Mouse (Mus musculus): ENCODE data around the gene Gm28051. TPM values are rescaled to one million over a fixed set of nuclear protein-coding genes. Genes with fewer than 3 reads are reported as not detected.

Gene Gm28051
- total RNA-seq, 2 experiments from 2014 or later, result not detected

DNA sequence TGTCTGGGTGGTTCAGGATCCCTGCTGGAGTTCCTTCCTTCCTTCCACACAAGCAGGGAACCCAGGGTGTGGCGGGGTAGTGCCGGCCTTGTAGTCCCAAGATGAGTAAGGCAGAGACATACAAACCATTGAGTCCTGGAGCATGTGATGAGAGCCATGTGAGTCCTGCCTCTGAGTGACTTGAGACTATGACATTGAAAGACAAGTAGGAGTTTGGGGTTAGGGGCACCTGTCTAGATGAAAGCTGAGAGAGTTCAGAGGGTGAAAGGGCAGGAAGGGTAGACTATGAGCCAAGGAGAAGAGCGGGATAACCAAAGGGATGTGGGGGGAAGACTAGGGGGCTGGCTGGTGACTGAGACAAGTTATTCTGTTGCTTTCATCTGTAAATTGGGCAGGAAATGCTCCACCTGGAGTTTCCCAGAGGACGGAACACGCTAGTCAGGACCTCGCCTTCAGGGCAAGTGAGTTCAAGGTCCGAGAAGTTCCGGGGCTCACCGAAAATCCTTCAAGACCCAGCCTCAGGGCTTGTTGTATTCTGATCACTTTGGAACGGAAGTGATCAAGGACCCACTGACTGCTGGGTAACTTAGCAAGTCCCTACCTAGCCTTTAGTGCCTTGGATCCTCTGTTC, 50.6 kb downstream of the Gm28051 start:
- no peak for DNase-seq (ENCODE audit: low spot score in 2 of 2)

DNA sequence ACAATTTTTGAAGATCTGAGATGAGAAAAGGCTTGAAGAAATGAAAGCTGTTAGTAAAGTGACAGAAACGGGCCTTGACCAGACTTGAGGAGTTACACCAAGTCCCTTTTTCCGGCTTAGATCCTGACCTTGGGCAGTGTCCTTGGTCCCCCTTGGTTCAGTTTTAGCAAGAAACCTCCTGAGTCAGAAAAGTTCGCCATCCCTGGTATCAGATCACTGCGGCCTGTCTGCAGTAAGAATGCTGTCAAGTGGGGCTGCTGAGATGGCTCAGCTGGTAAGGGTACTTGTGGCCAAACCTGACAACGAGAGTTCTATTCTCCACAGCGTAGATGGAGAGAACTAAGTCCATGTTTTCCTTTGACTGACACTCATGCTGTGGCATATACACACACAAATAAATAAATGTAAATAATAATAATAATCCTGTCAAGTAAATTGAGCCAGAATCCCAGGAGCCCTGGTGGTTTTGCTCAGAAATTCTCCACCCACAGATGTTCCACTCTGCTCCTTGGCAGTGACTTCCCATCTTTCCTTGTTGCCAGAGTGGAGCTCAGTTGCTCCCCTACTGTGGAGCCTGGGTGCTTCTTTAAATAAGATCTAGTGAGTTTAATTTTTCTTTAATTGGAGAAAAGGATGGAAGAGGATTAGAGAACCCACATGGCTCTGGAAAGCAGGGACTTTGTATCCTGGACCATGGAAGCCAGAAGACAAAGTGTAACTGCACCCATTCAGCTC, 51.5 kb downstream of the Gm28051 start:
- DNase-seq (ENCODE audit: low spot score in 2 of 2), result no peak

DNA sequence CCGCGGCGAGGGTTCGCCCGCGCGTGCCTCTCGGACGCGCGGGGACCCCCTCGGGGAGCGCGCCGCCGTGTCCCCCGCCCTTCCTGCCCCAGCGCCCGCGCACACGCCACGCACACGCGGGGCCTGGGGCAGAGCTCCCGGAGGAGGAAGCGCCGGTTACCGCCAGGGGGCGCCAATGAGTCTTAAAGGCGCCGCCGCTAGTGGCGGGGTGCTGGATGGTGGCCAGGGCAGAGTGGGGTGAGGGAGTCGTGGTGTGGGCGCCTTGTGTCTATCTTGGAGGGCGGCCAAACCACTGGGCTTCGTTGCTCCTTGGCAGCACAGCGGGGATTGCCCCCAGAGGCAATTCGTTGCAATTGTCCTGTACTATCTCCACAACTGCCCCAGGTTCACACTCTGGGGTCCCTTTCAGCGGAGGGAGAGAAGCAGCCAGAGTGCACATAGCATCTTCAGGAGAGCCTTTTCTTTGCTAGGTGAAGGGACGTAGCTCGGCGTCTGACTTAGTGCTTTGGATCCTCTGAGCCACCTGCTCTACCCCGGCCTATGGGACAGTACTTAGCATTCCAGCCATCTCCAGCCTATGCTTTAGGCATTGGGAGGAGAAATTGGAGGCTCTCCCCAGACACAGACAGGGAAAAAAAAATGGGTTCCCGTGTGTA, 52.2 kb downstream of the Gm28051 start:
- DNase-seq (ENCODE audit: low spot score in 2 of 2), result peak; percentile 84 to 92

GRCm38 (mm10) chr12:102704457-102705198, 52.9 kb downstream of the Gm28051 start, which contains the start of gene Itpk1:
TSS of gene Itpk1 (minus strand) at chr12:102704930.
- DNase-seq (ENCODE audit: low spot score in 2 of 2), result peak; percentile 50 to 51

GRCm38 (mm10) chr12:102703921-102704408, 53.6 kb downstream of the Gm28051 start:
- DNase-seq (ENCODE audit: low spot score in 2 of 2), result no peak

DNA sequence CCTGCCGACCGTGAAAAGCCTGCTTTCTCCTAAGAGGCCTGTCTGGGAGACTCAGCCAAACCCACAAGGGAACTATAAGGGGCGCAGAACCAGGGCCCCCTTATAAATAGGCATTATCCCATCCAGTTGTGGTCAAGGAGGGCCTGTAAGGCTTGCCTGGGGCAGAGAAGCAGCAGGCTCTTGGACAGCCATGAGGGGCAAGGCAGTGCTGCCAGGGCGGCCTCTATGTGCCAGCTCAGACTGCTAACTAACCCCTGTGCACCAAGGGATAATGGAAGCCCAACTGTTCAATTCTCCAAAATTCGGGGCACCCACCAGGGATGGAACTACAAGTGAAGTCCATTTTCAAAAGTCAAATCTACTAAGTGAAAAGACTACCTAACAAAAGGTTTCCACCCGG, 54.1 kb downstream of the Gm28051 start:
- DNase-seq (ENCODE audit: low spot score in 2 of 2), result peak in 1 of 2 experiments; percentile 47

GRCm38 (mm10) chr12:102703111-102703412, 54.5 kb downstream of the Gm28051 start:
- peak in 1 of 2 experiments; percentile 73 for DNase-seq (ENCODE audit: low spot score in 2 of 2)

DNA sequence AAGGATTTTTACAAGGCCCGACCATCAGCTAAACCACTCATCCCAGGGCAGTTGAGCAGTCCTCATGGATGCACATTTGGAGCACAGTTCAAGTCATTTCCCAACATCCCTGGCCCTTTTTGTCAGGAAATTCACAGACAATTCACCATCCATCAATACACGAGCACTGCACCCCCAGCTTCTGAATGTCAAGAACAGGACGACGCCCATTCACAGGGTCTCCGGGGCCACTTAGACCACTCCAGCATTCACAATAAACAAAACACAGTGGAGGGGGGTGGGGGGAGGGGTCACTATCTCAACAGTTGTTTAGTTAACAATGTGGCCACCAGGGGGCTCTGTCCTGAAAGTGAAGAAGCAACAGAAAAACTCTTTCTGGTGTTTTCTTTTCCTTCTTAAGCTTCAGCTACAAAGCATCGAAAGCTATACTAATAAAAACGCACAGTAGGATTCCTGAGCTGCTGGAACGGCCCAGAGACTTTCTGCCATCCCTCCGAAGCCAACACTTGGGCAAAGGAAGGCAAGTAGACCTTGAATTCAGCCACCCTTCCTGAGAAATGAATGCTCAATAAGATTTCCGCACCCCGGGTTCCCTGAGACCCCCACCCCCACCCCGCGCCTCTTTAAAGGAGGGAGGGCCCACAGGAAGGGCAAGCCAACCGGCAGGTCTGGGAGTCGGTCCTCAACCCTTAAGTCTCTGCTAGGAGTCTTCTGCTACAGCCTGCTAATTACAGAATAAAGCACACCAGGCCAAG, 55.0 kb downstream of the Gm28051 start:
- DNase-seq (ENCODE audit: low spot score in 2 of 2), result peak in 1 of 2 experiments; percentile 88

DNA sequence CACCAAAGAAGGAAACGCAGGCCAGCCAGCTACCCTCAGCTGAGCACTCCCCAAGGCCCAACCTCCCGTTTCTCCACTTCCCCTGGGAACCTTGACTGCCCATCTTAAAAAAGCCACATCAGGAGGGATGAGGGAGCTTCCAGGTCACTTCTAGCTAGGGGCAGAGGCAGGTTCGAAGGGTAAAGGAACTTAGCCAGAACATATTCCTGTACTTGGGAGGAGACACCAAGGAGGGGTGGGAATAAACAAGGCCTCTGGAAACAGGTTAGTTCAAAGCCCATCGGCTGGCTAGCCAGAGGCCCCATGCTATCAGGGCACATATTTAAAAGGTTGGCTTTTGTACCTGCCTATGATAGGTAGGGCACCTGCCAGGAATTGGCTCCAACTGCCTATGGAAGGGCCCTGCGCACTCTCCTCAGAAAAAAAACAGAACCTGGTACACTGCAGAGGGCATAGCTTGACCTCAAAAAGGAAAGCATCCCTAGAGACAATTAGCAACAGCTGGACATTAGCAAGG, 55.8 kb downstream of the Gm28051 start:
- no peak for DNase-seq (ENCODE audit: low spot score in 2 of 2)

GRCm38 (mm10) chr12:102700453-102700852, 57.1 kb downstream of the Gm28051 start:
- peak in 1 of 2 experiments; percentile 50 for DNase-seq (ENCODE audit: low spot score in 2 of 2)

DNA sequence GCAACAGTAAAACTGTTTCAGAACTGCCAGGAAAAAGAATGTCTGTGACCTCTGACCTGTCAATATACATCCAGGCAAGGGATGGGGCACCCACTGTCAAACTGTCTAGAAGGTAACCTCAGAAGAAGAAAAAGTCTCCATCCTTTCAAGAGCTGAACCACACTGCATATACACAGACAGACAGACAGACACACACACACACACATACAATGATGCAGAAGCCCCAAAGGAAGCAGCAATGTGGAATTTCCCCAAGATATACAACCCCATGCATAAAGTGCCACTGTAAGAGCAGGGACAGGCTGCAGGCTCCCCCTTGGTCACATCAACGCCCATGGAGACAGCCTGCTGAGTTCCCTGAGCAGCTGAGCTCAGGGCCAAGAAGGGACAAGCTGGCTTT, 58.4 kb downstream of the Gm28051 start:
- no peak for DNase-seq (ENCODE audit: low spot score in 2 of 2)

DNA sequence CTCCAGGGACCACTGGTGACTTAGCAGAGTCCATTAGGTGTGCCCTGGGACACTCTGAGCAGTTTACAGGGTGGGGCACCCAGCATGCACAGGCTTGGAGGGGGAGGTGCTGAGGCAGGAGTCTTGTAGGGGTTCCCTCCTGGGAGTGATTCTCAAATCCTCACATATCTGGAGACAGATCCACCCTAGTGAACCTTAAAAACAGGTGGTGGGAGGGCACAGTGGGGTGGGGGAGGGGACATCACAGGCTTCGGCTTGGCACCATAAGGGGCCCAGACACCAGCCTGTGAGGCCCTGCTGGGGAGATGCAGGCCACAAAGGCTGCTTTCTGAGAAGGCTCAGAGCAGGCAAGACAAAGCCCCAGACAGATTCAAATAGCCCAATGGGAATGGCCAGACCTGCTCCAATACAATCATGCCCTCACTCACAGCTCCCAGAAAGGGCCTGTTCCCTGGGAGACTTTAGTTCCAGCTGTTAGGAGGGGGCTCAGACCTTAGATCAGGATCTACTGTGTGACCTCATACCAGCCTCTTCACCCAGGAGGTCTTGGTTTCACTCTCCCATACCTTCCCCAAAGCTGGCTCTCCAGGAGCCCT, 59.4 kb downstream of the Gm28051 start:
- no peak for DNase-seq (ENCODE audit: low spot score in 2 of 2)

DNA sequence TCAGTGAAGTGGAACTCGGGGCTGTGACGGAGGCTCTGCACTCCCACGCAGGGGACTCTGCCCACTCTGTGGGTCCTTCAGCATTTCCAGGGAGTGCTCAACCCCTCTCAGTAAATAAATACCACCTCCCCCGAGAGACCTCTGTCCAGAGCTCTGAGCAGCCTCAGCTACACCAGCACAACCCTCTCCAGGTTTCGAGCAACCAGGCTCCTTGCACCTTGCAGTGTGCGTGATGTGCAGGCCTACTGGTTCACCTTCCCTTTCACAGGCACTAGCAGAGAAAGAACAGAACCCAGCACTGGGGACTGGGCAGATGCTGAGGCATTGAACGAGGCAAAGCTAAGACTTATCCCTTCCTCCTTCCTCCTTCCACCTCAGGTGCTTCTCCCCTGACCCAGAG, 60.2 kb downstream of the Gm28051 start:
- DNase-seq (ENCODE audit: low spot score in 2 of 2), result no peak

DNA sequence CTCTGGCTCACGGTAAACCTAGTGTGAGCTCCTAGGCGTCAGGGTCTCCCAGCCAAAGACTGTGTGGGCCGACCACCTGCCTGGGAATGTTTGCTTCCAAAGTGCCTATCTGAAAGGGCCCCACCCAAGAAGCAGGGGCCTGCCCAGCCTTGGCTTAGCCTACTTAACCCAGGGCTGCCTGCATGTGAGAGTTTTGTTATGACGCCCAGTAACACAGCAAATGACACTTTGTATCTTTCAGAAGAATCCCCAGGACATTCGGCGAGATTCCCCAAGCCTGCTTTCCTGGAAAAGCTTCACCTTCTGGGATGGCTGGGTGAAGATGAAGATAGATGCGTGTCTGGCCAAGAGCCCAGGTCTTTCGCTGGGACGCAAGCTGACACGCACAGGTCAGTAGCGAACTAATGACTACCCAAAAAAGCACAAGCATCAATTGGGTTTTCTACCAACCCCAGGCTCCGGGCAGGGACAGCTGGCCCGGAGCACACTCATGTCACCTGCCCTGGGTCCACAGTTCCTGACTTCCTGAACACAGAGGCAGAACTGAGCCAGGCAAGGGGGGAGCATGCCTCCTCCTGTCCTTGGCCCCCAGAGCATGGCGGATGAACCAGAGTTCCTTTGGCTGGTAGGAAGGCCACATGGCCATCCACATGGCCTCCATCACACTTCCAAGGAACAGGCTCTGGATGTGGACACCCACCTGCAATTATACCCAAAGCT, 60.8 kb downstream of the Gm28051 start:
- DNase-seq (ENCODE audit: low spot score in 2 of 2), result no peak

DNA sequence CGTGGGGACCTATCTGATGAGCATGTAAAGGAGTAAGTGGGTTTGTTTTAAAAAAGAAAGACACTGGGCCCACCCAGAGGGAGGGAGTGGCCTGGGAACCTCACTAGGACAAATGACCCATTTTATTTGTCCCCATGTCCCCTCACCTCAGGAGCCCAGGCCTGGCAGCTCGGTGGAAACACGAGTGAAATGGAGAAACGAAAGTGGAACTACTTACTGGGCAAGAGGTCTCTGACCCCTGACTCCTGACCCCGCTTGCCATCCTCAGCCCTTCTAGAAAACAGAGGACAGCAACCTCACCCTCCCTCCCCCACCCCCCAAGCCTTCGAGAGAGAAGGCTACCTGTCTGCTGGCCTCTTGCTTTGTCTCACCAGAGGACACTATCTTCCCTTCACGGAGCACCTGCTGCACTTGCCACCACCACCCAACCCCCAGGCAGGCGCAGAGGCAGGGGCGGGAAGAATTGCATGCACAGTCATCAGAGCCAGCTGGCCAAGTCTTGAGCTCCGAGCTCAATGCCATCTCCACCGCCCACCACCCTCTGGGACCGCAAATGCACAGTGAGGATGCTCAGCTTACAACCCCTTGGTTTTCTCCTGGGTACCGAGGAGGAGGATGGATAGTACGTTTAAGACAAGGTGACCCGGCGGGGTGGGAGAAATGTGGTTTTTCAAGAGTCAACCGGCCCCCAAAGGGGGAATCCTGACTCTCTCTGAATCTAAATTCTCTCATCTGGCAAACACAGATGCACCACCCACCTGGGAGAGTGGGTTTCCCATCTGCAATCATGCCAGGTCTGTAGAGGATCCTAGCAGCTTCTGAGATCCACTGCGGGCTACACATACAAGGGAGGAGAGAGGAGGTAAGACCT, 62.0 kb downstream of the Gm28051 start:
- peak; percentile 81 to 93 for DNase-seq (ENCODE audit: low spot score in 2 of 2)

DNA sequence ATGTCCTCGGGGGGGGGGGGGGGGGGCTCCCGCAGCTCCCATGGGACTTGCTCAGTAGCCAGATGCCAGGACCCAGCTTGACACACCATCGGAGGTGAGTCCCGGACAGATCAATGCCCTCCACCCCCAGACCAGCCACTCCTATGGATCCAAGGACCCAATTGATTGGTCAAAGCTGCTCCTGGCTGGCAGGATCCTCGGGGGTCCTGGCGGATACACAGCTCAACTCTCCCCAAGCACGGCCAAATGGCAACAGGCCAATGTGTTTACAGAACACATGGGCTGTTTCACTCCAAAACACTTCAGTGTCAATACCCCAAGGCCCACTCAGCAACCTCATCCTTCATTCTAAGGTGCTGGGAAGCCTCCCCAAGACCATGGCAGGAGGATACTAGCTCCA, 65.8 kb downstream of the Gm28051 start:
- DNase-seq (ENCODE audit: low spot score in 2 of 2), result no peak

DNA sequence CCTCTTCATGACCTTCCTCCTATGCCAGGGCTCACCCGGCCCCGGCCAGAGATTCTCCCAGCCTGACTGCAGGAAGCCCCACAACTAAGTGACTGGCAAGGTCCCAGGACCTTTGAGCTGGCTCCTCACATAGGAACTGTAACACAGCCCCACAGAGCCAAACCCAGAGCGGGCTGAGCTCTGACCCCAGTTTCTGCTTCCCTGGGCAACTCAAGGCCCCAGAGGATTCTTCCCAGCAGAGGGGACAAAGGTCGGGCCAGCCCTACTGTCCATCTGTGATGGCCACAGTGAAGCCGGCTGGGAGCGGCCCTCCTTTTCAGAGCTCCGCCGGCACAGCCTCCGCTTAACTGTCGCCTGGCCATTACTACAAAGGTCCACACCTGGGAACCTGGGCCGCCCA, 66.4 kb downstream of the Gm28051 start:
- DNase-seq (ENCODE audit: low spot score in 2 of 2), result no peak

DNA sequence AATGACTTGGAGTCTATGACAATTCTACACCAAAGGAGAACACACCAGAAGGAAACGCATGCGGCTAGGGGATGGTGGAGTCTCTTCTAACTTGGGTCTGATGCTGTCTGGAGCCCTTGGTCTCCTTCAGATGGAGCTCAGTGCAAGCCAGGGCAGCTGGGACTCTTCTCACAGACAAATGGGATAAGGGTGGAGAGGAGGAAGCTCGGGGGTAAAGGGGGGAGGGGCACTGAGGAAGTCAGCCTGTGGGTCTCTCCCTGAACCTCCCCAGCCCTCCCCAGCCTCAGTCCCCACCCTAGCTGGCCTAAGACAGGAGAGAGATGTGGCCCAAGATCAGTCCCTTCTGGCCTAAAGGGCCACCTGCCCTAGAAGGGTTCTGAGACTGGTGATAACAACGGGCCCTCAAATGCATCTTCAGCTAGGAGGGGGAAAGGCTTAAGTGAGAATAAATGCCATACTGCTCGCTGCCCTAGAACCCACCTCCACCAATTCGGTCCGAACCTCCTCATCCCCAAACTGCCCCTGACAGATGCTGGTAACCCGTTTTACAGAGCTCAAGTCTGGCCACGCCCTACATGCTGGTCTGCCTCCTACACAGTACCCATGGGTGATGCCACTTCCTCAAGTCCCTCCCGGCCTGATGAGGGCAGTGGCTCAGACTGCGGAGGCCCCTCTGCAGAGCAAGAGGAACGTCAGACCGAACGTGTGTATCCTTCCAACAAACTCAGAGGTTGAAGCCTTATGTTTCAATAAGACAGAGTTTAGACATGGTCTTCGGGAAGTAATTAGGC, 67.6 kb downstream of the Gm28051 start:
- no peak for DNase-seq (ENCODE audit: low spot score in 2 of 2)
